Mouse (Mus musculus) liver, postnatal 0 days (tissue): ENCODE data around the gene Kcnq5.

ENCODE experiments used
- CTCF ChIP-seq: sonication (generic); IDR thresholded peaks from 2 replicates; pipeline ENCODE4 v1.5.1; 2016; ENCODE audit warnings: antibody characterized with exemption, low read depth
- EP300 ChIP-seq: IDR thresholded peaks from 2 replicates; pipeline ENCODE4 v1.6.1; 2016; ENCODE audit warnings: antibody characterized with exemption, low read depth, mild to moderate bottlenecking

DNA sequence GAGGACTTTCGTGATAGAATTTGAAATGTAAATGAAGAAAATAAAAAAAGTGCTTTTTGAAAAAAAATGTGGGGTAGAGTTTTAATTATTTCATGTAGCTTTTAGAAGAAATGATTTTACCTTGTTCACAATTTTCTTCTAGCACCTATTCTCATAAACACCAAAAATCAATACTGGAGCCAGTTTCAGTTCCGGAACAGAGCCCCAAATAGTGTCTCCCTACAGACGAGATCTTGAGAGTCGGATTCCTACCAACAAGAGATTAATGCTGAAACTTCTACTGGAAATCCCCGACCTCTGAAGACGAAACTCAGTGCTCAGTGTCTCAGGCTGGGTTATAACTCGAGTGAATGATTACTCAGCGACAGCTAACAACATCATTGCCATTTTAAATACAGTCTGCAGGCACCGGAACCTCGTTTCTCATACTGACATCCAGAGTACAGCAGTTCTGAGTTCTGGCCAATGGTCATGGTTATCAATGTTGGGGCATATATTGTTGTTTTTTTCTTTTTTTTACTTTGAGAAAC lies 441.6 kb downstream of the Kcnq5 start:
- TF ChIP-seq CTCF (no peak), EP300 (no peak)
